In the genomic region with DNA sequence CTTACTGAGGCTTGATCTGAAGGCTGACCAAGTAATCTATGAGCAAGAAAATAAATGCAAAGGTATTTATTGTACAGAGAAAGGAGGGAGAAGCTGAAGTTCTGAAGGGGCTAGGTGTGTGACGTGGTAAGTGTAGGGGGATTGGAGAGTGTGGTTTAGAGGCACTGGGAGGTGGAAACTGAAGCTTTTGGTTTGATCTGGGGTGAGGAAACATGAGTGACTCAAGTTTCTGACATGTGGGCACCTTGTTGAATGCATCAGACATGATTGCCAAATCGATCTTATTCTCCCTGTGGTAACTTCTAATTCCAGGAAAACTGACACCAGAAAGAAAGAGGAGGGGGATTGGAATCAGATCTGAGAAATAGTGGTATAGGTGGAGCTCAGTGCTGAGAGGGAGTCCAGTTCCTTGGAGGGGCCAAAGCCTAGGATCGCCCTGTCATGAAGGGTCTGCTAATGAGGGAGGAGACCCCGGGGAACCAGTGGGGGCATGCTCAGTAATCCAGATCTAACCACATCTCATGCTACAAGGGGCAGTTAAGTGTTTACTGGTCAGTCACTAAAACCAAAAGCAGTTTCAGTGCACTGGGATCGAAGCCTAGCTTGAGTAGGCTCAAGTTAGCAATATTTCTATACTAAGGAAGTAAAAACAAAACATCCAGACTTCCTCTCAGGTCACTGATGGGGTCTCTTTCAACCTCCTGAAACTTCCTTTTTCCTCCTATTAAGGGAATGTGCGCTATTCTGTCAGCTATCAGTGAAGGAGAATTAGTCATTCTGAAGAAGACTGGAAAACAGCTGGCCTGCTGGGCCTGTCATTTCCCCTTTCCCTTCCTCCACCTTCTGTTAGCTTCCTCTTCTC, we compare ENCODE assay signal across 1 mouse cellular context.
TF ChIP-seq lines count a peak whose summit lies in the region.

No protein-coding gene starts in this region.

TF ChIP-seq in CH12.LX, 34 proteins besides CTCF, POLR2A, EP300 and RAD21:
- TF ChIP-seq ETS1 (conservative IDR thresholded peaks at IDR 0.05; ENCODE audit: low read depth, low read length) (peak; percentile 27), USF2 (conservative IDR thresholded peaks at IDR 0.05; ENCODE audit: low read depth, low read length) (no peak), MYC (IDR thresholded peaks at IDR 0.05; ENCODE audit: low read depth, low read length) (no peak)
